Mouse (Mus musculus): ENCODE data around the gene Tram1l1. TPM values are rescaled to one million over a fixed set of nuclear protein-coding genes. Genes with fewer than 3 reads are reported as not detected.

The Tram1l1 gene
- polyA plus RNA-seq, 1 experiment, result not detected

DNA sequence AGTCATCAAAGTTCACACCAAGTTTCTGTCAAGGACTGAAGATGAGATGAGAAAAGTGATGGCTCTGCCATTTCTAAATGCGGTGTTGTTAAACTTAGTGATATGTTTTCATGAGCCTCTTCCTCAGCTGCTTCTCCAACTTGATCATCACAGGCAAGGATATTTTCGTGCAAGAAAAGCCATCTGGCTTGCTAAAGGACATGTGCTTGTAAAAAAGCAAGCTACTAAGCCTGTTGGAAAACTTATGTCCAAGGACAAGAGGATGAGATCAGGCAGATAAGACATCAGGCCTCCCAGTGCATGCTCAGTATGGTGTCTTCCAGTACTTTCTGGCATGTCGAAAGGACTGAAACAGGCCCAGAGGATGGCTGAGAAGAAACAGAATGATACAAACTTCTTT, 36.9 kb downstream of the Tram1l1 start:
- no peak overlapping the region for H3K27ac ChIP-seq (ENCODE audit: insufficient read depth, low read depth, low read length)
- no peak for TF ChIP-seq POLR2A (IDR thresholded peaks at IDR 0.05; ENCODE audit: insufficient read depth, low read depth, low read length)
- no peak for TF ChIP-seq CTCF (IDR thresholded peaks at IDR 0.05; ENCODE audit: insufficient read depth, low read depth, low read length)
- WGBS, result 89% methylated on average over 3 of the region's 3 CpGs

DNA sequence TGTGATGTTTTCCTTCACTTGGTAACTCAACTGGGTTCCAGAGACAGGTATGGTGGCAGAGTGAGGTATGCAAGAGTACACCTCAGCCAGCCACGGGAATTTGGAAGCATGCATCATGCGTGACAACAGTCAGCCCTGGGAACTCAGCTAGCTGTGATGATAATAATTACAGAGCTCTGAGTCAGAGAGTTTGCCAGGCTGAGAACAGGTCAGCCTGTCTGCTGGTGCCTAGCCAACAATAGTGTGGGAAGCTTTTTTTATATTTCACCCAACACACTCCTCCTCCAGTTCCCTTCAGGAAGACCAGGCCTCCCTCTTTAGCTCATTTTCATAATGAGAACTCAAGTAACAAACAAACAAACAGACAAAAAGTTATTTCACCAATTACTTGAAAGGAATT, 51.4 kb downstream of the Tram1l1 start:
- TF ChIP-seq CTCF (IDR thresholded peaks at IDR 0.05; ENCODE audit: insufficient read depth, low read depth, low read length) (no peak), POLR2A (IDR thresholded peaks at IDR 0.05; ENCODE audit: insufficient read depth, low read depth, low read length) (no peak)
- Histone ChIP-seq H3K27ac (ENCODE audit: insufficient read depth, low read depth, low read length) (no peak overlapping the region), H3K4me3 (ENCODE audit: insufficient read depth, low read depth, low read length) (no peak overlapping the region), H3K4me1 (ENCODE audit: control insufficient read depth, insufficient read depth, low read length) (no peaks in the 10 kb centered on the region)
- WGBS, result 59% methylated on average over 2 of the region's 2 CpGs

More for the DNA sequence above, 36.9 kb downstream of the Tram1l1 start:
- H3K4me3 ChIP-seq (ENCODE audit: insufficient read depth, low read depth, low read length), result no peak overlapping the region
- no peaks in the 10 kb centered on the region for H3K4me1 ChIP-seq (ENCODE audit: control insufficient read depth, insufficient read depth, low read length)

Other genes with a start within 250 kb of the Tram1l1 start
- gene 1700006A11Rik, start 105.2 kb downstream of the Tram1l1 start, polyA plus RNA-seq (2012; ENCODE audit: insufficient read depth, insufficient read length, low replicate concordance, missing spikeins), result not detected in 2 replicates

Data from olfactory bulb, adult 2 months (tissue).